Mouse (Mus musculus) erythroblast, embryonic 14.5 days (primary cell): ENCODE results near the gene Sept5.

Experiments
- GATA1 ChIP-seq: IDR thresholded peaks from 2 replicates; pipeline ENCODE4 v1.6.1; 2012; ENCODE audit warnings: low read length, inconsistent platforms, mixed read lengths
- TAL1 ChIP-seq: IDR thresholded peaks from 3 replicates; pipeline ENCODE4 v1.6.1; 2012; ENCODE audit warnings: low read length, inconsistent platforms, mixed read lengths

- TF ChIP-seq TAL1 = no peak
- TF ChIP-seq GATA1 = no peak
These were observed 9.7 kb upstream of the Sept5 start for GRCm38 (mm10) chr16:18639382-18639929.
